Mouse (Mus musculus) hindbrain, embryonic 14.5 days (tissue): ENCODE results near the gene Mocs3. TPM values are rescaled to one million over a fixed set of nuclear protein-coding genes. Genes with fewer than 3 reads are reported as not detected.

Source experiments
- ATAC-seq: fragments of 200-750 bp; cut with Nextera tagmentation; 2 replicates; pipeline ENCODE4 v1.8.0; 2017; ENCODE audit warnings: moderate number of reproducible peaks, mild to moderate bottlenecking, moderate TSS enrichment, moderate library complexity; ENCODE audit not compliant: low FRiP score
- DNase-seq: peaks from one replicate; pipeline ENCODE4 v3.0.0-alpha.2; 2015; ENCODE audit warnings: low spot score
- H3K27ac ChIP-seq: fragments of 300-500 bp; sonication (generic); 2 replicates; pipeline ENCODE4 v1.5.1; 2014; ENCODE audit warnings: mild to moderate bottlenecking, moderate library complexity
- H3K27me3 ChIP-seq: fragments of 300-500 bp; sonication (generic); 2 replicates; pipeline ENCODE4 v1.6.1; 2014; ENCODE audit warnings: mild to moderate bottlenecking, low read length, mixed read lengths; ENCODE audit not compliant: control insufficient read depth, insufficient read depth
- H3K36me3 ChIP-seq: fragments of 300-500 bp; sonication (generic); replicated peaks from 2 replicates; pipeline ENCODE4 v1.6.1; 2014; ENCODE audit not compliant: control insufficient read depth, insufficient read depth
- H3K4me1 ChIP-seq: fragments of 300-500 bp; sonication (generic); replicated peaks from 2 replicates; pipeline ENCODE4 v1.6.1; 2014; ENCODE audit warnings: antibody characterized with exemption, low read length, mixed read lengths; ENCODE audit not compliant: control insufficient read depth, insufficient read depth
- H3K4me2 ChIP-seq: fragments of 300-500 bp; sonication (generic); replicated peaks from 2 replicates; pipeline ENCODE4 v1.6.1; 2014; ENCODE audit warnings: mild to moderate bottlenecking, moderate library complexity
- H3K4me3 ChIP-seq: fragments of 300-500 bp; sonication (generic); replicated peaks from 2 replicates; pipeline ENCODE4 v1.5.1; 2014; ENCODE audit warnings: mild to moderate bottlenecking, low read length
- H3K9ac ChIP-seq: fragments of 300-500 bp; sonication (generic); 2 replicates; pipeline ENCODE4 v1.6.1; 2014
- H3K9me3 ChIP-seq: fragments of 300-500 bp; sonication (generic); 2 replicates; pipeline ENCODE4 v1.6.1; 2016; ENCODE audit warnings: low read length; ENCODE audit not compliant: control insufficient read depth
- WGBS: fragments of 180-500 bp; shearing (Covaris S2); extraction: QIAGEN DNeasy Blood & Tissue Kit; methylation state at CpG from one replicate; pipeline ENCODE4 v1.1.7; 2014; 5-methylcytosine and 5-hydroxymethylcytosine counted together
- polyA plus RNA-seq: library from polyadenylated mRNA; unstranded; fragments of >200 nt; fragmentation: Nextera tagmentation; extraction: Ambion mirVana; gene quantifications from 2 replicates; pipeline ENCODE4 v1.2.1, GENCODE M21; 2014

The Mocs3 gene
- polyA plus RNA-seq, 1 experiment from 2014 or later = 12.5 TPM

GRCm38 (mm10) chr2:168280729-168281581 is 50.5 kb downstream of the Mocs3 start:
- no peak overlapping the region for H3K27ac ChIP-seq
- 0 out of 2 replicates have a peak, but pooled peaks cover 6% of the 10 kb centered on the region for H3K9me3 ChIP-seq
- H3K4me3 ChIP-seq = peak overlapping the region; percentile 42
- WGBS = 1% methylated on average over 70 of the region's 82 CpGs
- peaks cover 56% of the 10 kb centered on the region for H3K27me3 ChIP-seq
- H3K4me2 ChIP-seq = peak overlapping the region; percentile 77
- H3K9ac ChIP-seq = peak overlapping the region; percentile 45
- no peak for DNase-seq
- ATAC-seq = peak; percentile 72; the same call in 1 of the 2 replicates
- peaks cover 11% of the 10 kb centered on the region; the same call in 1 of the 2 replicates for H3K4me1 ChIP-seq
- H3K36me3 ChIP-seq = no peaks in the 10 kb centered on the region

GRCm38 (mm10) chr2:168281582-168281981 is 51.2 kb downstream of the Mocs3 start, which contains the start of gene Kcng1:
Gene Kcng1 (minus strand): TSS chr2:168281736.
- H3K27me3 ChIP-seq = peaks cover 54% of the 10 kb centered on the region
- 0 out of 2 replicates have a peak, but pooled peaks cover 6% of the 10 kb centered on the region for H3K9me3 ChIP-seq
- H3K4me1 ChIP-seq = peaks cover 11% of the 10 kb centered on the region; the same call in 1 of the 2 replicates
- H3K36me3 ChIP-seq = no peaks in the 10 kb centered on the region
- WGBS = 18% methylated on average over 12 of the region's 12 CpGs
- ATAC-seq (no peak; the same call in 1 of the 2 replicates), DNase-seq (no peak)
- peak within 1 kb of the TSS; percentile 45 for H3K9ac ChIP-seq
- H3K4me2 ChIP-seq = peak within 1 kb of the TSS; percentile 77
- H3K4me3 ChIP-seq = peak within 1 kb of the TSS; percentile 42
- no peak within 1 kb of the TSS for H3K27ac ChIP-seq

Other genes with a start within 250 kb of the Mocs3 start
- gene Ripor3, start 220.0 kb upstream of the Mocs3 start, polyA plus RNA-seq = 0.13 and 0.30 TPM in 2 replicates
- 9.5 and 10.0 TPM in 2 replicates for gene Pard6b, start 149.6 kb upstream of the Mocs3 start, polyA plus RNA-seq
- gene Adnp, start 23.5 kb upstream of the Mocs3 start, polyA plus RNA-seq = 4.7 and 5.4 TPM in 2 replicates
- gene Gm20716, start 258 bp upstream of the Mocs3 start, polyA plus RNA-seq = 23.7 and 26.3 TPM in 2 replicates
- 58.7 and 60.1 TPM in 2 replicates for gene Dpm1, start within 50 bp of the Mocs3 start, polyA plus RNA-seq
- gene Kcng1, start 51.1 kb downstream of the Mocs3 start, polyA plus RNA-seq = 0.87 and 1.4 TPM in 2 replicates